Mouse (Mus musculus): ENCODE measurements around the gene Med13. TPM values are rescaled to one million over a fixed set of nuclear protein-coding genes. Genes with fewer than 3 reads are reported as not detected.

The Med13 gene
- polyA plus RNA-seq, 1 experiment from 2014 or later = 12.1 TPM

DNA sequence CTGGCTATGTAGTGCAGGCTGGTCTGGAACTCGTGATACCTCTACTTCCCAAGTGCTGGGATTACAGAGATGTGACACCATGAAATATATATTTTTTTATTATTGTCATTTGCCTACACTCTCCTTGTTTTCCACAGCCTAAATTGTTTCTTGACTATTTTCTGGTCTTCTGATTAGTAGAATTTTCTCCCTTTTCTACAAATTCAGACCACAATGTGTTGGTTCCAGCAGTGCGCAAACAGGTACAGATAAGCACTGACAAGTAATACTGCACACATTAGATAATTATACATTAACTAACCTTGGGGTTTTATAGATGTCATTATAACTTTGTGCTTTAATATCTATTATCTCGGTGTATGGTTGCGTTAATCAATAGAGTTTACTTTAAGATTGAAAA, 37.7 kb upstream of the Med13 start:
- Histone ChIP-seq H3K27ac (replicated peaks; ENCODE audit: low read depth, low read length) (no peak overlapping the region), H3K9me3 (replicated peaks; ENCODE audit: control insufficient read depth, low read length) (no peaks in the 10 kb centered on the region), H3K4me1 (ENCODE audit: control insufficient read depth, insufficient read depth, low read length) (0 out of 2 replicates have a peak, but pooled peaks cover 2% of the 10 kb centered on the region), H3K27me3 (ENCODE audit: control insufficient read depth, insufficient read depth, low read length) (no peaks in the 10 kb centered on the region), H3K4me2 (ENCODE audit: low read depth, low read length) (no peak overlapping the region), H3K4me3 (ENCODE audit: low read depth, low read length) (no peak overlapping the region), H3K36me3 (replicated peaks; ENCODE audit: control insufficient read depth, insufficient read depth, low read depth, low read length) (no peaks in the 10 kb centered on the region), H3K9ac (replicated peaks; ENCODE audit: low read length) (no peak overlapping the region)
- 79% methylated on average over 4 of the region's 4 CpGs for WGBS
- ATAC-seq (replicated peaks; ENCODE audit: insufficient number of reproducible peaks, low FRiP score, low TSS enrichment, low read depth) = no peak
- no peak for DNase-seq (ENCODE audit: low spot score)

DNA sequence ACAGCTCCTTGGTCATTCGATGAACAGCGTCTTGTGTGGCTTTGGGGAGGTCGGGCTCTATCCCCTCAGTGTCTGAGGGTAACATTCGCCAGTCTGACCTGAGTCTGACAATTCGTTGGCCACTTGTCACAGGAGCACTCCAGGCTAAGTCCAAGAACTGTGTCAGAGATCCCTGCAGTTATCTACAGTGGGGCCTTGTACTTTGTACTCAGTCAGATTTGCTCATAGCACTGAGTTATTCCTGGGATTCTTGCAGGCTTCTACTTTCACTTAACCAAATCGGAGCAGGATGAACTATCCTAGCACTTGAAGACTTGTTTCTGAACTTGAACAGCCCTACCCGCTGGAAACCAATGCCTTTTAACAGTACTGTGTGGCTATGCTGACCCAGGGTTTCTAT, 34.3 kb upstream of the Med13 start:
- DNase-seq (ENCODE audit: low spot score) (no peak), ATAC-seq (replicated peaks; ENCODE audit: insufficient number of reproducible peaks, low FRiP score, low TSS enrichment, low read depth) (no peak)
- Histone ChIP-seq H3K4me3 (ENCODE audit: low read depth, low read length) (no peak overlapping the region), H3K27me3 (ENCODE audit: control insufficient read depth, insufficient read depth, low read length) (no peaks in the 10 kb centered on the region), H3K27ac (replicated peaks; ENCODE audit: low read depth, low read length) (no peak overlapping the region), H3K9me3 (replicated peaks; ENCODE audit: control insufficient read depth, low read length) (no peaks in the 10 kb centered on the region), H3K9ac (replicated peaks; ENCODE audit: low read length) (no peak overlapping the region), H3K4me2 (ENCODE audit: low read depth, low read length) (no peak overlapping the region), H3K36me3 (replicated peaks; ENCODE audit: control insufficient read depth, insufficient read depth, low read depth, low read length) (no peaks in the 10 kb centered on the region), H3K4me1 (ENCODE audit: control insufficient read depth, insufficient read depth, low read length) (0 out of 2 replicates have a peak, but pooled peaks cover 2% of the 10 kb centered on the region)
- 85% methylated on average over 7 of the region's 7 CpGs for WGBS

DNA sequence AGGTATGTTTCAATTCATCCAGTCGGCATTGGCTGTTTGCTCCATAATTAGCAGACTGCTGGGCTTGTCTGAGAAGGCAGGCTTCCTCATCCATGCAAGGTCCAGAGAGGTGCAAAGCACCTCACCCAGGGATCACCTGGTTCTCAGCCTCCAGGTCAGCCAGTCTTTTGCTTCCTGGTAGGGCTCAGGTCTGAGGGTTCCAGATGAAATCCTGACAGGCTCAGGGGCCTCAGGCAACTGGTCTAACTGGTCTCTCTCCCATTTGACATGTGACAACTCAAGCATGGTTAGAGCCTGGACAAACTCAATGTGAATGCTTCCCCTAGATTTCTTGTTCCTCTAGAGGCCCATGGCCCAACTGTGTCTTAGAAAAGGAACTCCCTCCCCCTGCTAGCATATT, 32.9 kb upstream of the Med13 start:
- H3K4me3 ChIP-seq (ENCODE audit: low read depth, low read length) = no peak overlapping the region
- no peak overlapping the region for H3K9ac ChIP-seq (replicated peaks; ENCODE audit: low read length)
- H3K4me1 ChIP-seq (ENCODE audit: control insufficient read depth, insufficient read depth, low read length) = no peaks in the 10 kb centered on the region
- WGBS = 46% methylated on average over 1 of the region's 1 CpGs
- ATAC-seq (replicated peaks; ENCODE audit: insufficient number of reproducible peaks, low FRiP score, low TSS enrichment, low read depth) = no peak
- no peaks in the 10 kb centered on the region for H3K9me3 ChIP-seq (replicated peaks; ENCODE audit: control insufficient read depth, low read length)
- no peak for DNase-seq (ENCODE audit: low spot score)
- H3K27me3 ChIP-seq (ENCODE audit: control insufficient read depth, insufficient read depth, low read length) = no peaks in the 10 kb centered on the region
- no peaks in the 10 kb centered on the region for H3K36me3 ChIP-seq (replicated peaks; ENCODE audit: control insufficient read depth, insufficient read depth, low read depth, low read length)
- no peak overlapping the region for H3K27ac ChIP-seq (replicated peaks; ENCODE audit: low read depth, low read length)
- no peak overlapping the region for H3K4me2 ChIP-seq (ENCODE audit: low read depth, low read length)

DNA sequence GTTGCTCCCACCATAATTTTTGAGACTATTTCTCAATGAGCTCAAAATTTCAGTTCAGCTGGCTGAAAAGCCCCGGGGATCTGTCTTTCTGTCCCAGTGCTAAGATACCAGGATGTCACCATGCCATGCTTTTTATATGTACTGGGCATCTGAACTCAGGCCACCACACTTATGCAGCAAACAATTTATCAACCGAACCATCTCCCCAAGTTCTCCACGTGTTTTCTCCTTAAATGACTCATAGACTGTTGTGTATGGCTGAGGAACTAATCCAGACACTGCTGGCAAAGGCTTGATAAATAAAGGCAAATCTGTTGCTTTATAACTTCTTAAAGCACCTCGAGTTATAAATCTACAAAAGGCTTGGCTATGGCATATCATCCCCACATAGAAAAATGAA, 32.1 kb upstream of the Med13 start:
- Histone ChIP-seq H3K4me1 (ENCODE audit: control insufficient read depth, insufficient read depth, low read length) (no peaks in the 10 kb centered on the region), H3K4me3 (ENCODE audit: low read depth, low read length) (no peak overlapping the region), H3K9me3 (replicated peaks; ENCODE audit: control insufficient read depth, low read length) (no peaks in the 10 kb centered on the region), H3K27ac (replicated peaks; ENCODE audit: low read depth, low read length) (no peak overlapping the region), H3K4me2 (ENCODE audit: low read depth, low read length) (no peak overlapping the region), H3K27me3 (ENCODE audit: control insufficient read depth, insufficient read depth, low read length) (no peaks in the 10 kb centered on the region), H3K36me3 (replicated peaks; ENCODE audit: control insufficient read depth, insufficient read depth, low read depth, low read length) (no peaks in the 10 kb centered on the region), H3K9ac (replicated peaks; ENCODE audit: low read length) (no peak overlapping the region)
- no peak for ATAC-seq (replicated peaks; ENCODE audit: insufficient number of reproducible peaks, low FRiP score, low TSS enrichment, low read depth)
- DNase-seq (ENCODE audit: low spot score) = no peak
- WGBS = 82% methylated on average over 4 of the region's 4 CpGs

DNA sequence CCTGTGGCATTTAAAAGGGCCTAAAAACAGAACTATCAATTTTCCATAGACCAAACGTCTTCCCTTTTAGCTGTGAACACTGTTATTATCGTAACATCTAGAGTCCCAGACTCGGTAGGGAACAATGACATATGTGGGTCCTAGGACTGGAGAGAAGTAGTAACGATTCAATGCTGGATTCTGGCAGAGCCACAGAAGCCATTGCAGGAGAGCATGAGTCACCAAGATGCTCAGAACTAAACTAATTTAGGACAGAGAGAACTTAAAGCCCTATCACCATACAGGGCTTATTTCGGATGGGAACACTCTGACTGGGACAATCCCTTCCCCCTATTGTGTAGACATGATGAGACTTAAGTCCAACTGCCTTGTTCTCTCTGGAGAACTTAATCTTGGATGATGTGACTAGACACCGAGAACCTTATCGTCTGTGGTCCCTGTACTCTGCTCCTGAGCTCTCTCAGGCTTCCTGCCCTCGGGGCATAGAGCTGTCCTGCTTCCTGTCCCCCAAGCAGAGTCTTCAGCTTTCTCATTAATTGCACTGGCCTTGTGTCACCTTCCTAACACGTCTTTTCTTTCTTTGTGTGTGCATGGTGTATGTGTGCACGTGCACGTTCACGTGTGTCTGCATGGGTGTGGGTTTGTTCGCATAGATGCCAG, 31.5 kb upstream of the Med13 start:
- no peak for ATAC-seq (replicated peaks; ENCODE audit: insufficient number of reproducible peaks, low FRiP score, low TSS enrichment, low read depth)

DNA sequence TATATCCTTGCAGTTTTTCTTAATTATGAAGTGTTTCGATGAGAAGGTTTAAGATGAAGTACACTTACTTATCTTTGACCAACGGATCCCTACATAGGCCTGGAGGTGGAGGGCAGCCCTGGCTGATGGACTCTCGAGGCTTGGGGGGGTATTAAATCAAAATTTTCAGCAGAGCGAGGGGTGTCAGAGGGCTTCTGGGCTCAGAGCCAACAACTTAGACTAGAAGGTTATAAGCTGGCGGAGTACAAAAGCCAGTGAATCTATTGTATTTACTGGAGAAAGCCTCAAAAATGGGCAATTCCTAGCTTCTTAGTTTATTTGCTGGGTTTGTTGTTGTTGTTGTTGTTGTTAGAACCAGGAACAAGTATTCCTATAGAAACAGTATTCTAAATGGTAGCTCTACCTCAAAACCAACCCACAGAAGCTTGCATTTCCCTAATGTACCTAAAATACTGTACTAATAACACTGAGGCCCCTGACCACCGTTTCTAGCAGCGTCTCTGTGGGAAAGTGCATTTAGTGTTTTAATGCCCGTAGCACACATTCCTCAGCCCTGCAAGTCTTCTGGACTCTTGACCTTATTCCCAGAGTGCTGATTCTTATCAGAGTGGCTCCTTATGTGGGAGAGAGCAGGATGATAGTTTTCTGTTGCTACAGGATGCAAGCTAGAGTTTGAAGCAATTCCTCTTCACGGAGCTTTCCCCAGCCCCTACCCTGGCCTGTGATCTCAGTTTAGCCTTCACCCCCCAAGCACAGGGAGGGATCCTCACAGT, 29.9 kb upstream of the Med13 start:
- ATAC-seq (replicated peaks; ENCODE audit: insufficient number of reproducible peaks, low FRiP score, low TSS enrichment, low read depth) (no peak), DNase-seq (ENCODE audit: low spot score) (no peak)
- H3K4me3 ChIP-seq (ENCODE audit: low read depth, low read length) = no peak overlapping the region
- no peak overlapping the region for H3K4me2 ChIP-seq (ENCODE audit: low read depth, low read length)
- H3K27ac ChIP-seq (replicated peaks; ENCODE audit: low read depth, low read length) = no peak overlapping the region
- H3K36me3 ChIP-seq (replicated peaks; ENCODE audit: control insufficient read depth, insufficient read depth, low read depth, low read length) = no peaks in the 10 kb centered on the region
- H3K27me3 ChIP-seq (ENCODE audit: control insufficient read depth, insufficient read depth, low read length) = no peaks in the 10 kb centered on the region
- 62% methylated on average over 9 of the region's 9 CpGs for WGBS
- no peaks in the 10 kb centered on the region for H3K4me1 ChIP-seq (ENCODE audit: control insufficient read depth, insufficient read depth, low read length)
- no peaks in the 10 kb centered on the region for H3K9me3 ChIP-seq (replicated peaks; ENCODE audit: control insufficient read depth, low read length)
- no peak overlapping the region for H3K9ac ChIP-seq (replicated peaks; ENCODE audit: low read length)

More for the DNA sequence above, 31.5 kb upstream of the Med13 start:
- Histone ChIP-seq H3K27me3 (ENCODE audit: control insufficient read depth, insufficient read depth, low read length) (no peaks in the 10 kb centered on the region), H3K36me3 (replicated peaks; ENCODE audit: control insufficient read depth, insufficient read depth, low read depth, low read length) (no peaks in the 10 kb centered on the region), H3K9me3 (replicated peaks; ENCODE audit: control insufficient read depth, low read length) (no peaks in the 10 kb centered on the region), H3K27ac (replicated peaks; ENCODE audit: low read depth, low read length) (no peak overlapping the region), H3K4me3 (ENCODE audit: low read depth, low read length) (no peak overlapping the region), H3K4me2 (ENCODE audit: low read depth, low read length) (no peak overlapping the region), H3K4me1 (ENCODE audit: control insufficient read depth, insufficient read depth, low read length) (no peaks in the 10 kb centered on the region), H3K9ac (replicated peaks; ENCODE audit: low read length) (no peak overlapping the region)
- WGBS = 76% methylated on average over 13 of the region's 13 CpGs
- no peak for DNase-seq (ENCODE audit: low spot score)

DNA sequence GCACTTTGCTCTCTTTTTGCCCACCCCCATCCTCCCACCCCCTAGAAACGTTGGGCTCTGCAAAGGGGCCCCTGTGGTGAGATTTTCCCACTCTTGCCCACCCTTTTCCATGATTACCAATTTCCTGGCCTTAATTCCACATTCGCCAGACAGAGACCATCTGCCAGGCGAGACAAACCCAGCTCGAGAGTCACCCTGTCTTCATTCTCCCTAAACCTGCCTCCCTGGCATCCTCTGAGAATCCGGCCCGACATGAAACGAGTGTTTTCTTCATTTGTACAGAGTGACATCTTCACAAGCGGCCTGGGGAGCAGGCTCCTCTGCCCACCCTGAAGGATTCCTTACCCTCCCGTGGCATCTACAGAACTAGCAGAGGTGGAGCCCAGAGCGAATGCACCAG, 29.2 kb upstream of the Med13 start:
- DNase-seq (ENCODE audit: low spot score) (no peak), ATAC-seq (replicated peaks; ENCODE audit: insufficient number of reproducible peaks, low FRiP score, low TSS enrichment, low read depth) (no peak)
- WGBS = 70% methylated on average over 10 of the region's 10 CpGs
- Histone ChIP-seq H3K9ac (replicated peaks; ENCODE audit: low read length) (no peak overlapping the region), H3K27ac (replicated peaks; ENCODE audit: low read depth, low read length) (no peak overlapping the region), H3K4me2 (ENCODE audit: low read depth, low read length) (no peak overlapping the region), H3K4me3 (ENCODE audit: low read depth, low read length) (no peak overlapping the region), H3K36me3 (replicated peaks; ENCODE audit: control insufficient read depth, insufficient read depth, low read depth, low read length) (no peaks in the 10 kb centered on the region), H3K4me1 (ENCODE audit: control insufficient read depth, insufficient read depth, low read length) (no peaks in the 10 kb centered on the region), H3K27me3 (ENCODE audit: control insufficient read depth, insufficient read depth, low read length) (no peaks in the 10 kb centered on the region), H3K9me3 (replicated peaks; ENCODE audit: control insufficient read depth, low read length) (no peaks in the 10 kb centered on the region)

DNA sequence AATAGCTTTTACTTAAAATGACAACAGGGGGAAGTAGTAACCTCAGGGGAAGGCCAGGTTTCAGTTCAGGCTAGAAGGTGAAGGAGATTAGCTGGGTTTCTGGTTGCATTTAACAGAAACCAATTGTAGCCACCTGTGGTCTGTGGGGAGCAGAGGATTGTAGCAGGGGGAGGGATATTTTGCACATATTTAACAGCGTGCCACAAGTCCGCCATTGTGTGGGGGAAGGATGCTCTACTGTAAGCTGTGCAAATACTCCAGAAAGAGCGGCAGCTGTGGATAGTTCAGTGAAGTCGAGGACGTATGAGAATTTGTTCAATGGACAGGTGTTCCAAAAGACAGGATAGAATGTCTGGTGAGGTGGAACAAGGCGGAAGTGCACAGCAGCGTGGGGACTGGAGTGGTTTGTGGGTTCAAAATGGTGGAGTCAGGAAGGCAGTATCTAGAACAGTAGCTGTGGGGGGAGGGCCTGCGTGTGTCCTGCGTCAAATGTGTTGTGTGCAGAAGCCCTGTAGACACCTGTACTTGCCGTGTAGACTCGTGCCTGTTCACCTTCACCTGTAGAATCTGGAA, 28.4 kb upstream of the Med13 start:
- Histone ChIP-seq H3K4me2 (ENCODE audit: low read depth, low read length) (no peak overlapping the region), H3K4me3 (ENCODE audit: low read depth, low read length) (no peak overlapping the region), H3K4me1 (ENCODE audit: control insufficient read depth, insufficient read depth, low read length) (no peaks in the 10 kb centered on the region), H3K9ac (replicated peaks; ENCODE audit: low read length) (no peak overlapping the region), H3K9me3 (replicated peaks; ENCODE audit: control insufficient read depth, low read length) (no peaks in the 10 kb centered on the region), H3K27ac (replicated peaks; ENCODE audit: low read depth, low read length) (no peak overlapping the region), H3K36me3 (replicated peaks; ENCODE audit: control insufficient read depth, insufficient read depth, low read depth, low read length) (no peaks in the 10 kb centered on the region), H3K27me3 (ENCODE audit: control insufficient read depth, insufficient read depth, low read length) (no peaks in the 10 kb centered on the region)
- DNase-seq (ENCODE audit: low spot score) (peak; percentile 53), ATAC-seq (replicated peaks; ENCODE audit: insufficient number of reproducible peaks, low FRiP score, low TSS enrichment, low read depth) (peak; percentile 62; the same call in 1 of the 2 replicates)
- WGBS = 72% methylated on average over 11 of the region's 11 CpGs
